Mouse (Mus musculus) ES-E14 (cell line): ENCODE results near the gene Prdm10. TPM values are rescaled to one million over a fixed set of nuclear protein-coding genes. Genes with fewer than 3 reads are reported as not detected.
A peak's percentile ranks its signal among the peaks of the same experiment; 100 is the strongest.

Experiments
- DNase-seq: peaks from one replicate; pipeline ENCODE4 v3.0.0-alpha.2; 2013; ENCODE audit warnings: low read depth, low spot score
- H3K27ac ChIP-seq: 2 replicates; pipeline ENCODE4 v1.5.1; 2012; ENCODE audit warnings: low read depth, mild to moderate bottlenecking, low read length, moderate library complexity, mixed read lengths; ENCODE audit not compliant: poor library complexity, insufficient read depth, severe bottlenecking
- H3K36me3 ChIP-seq: 2 replicates; pipeline ENCODE4 v1.6.1; 2012; ENCODE audit warnings: mild to moderate bottlenecking, low read length, moderate library complexity, mixed read lengths; ENCODE audit not compliant: control insufficient read depth, poor library complexity, insufficient read depth, severe bottlenecking
- H3K4me1 ChIP-seq, 2 experiments: fragments of 150-350 bp in 1 of 2; sonication (generic) in 1 of 2; 2 replicates each; pipeline ENCODE4 v1.6.1; 2012; ENCODE audit warnings: low read length in 2 of 2, mild to moderate bottlenecking in 1 of 2, mixed read lengths in 1 of 2; ENCODE audit not compliant: control insufficient read depth in 2 of 2, insufficient read depth in 2 of 2, poor library complexity in 1 of 2
- H3K4me3 ChIP-seq, 2 experiments: fragments of 150-350 bp in 1 of 2; sonication (generic) in 1 of 2; 2 replicates each; pipeline ENCODE4 v1.5.1; 2012; ENCODE audit warnings: low read length in 2 of 2, low read depth in 1 of 2, mild to moderate bottlenecking in 1 of 2, mixed read lengths in 1 of 2; ENCODE audit not compliant: insufficient read depth in 1 of 2, poor library complexity in 1 of 2, severe bottlenecking in 1 of 2
- H3K9ac ChIP-seq: 2 replicates; pipeline ENCODE4 v1.6.1; 2012; ENCODE audit warnings: low read depth, mild to moderate bottlenecking, low read length, mixed read lengths; ENCODE audit not compliant: poor library complexity, insufficient read depth, severe bottlenecking
- H3K9me3 ChIP-seq: fragments of 150-350 bp; sonication (generic); 2 replicates; pipeline ENCODE4 v1.6.1; 2012; ENCODE audit warnings: low read depth, mild to moderate bottlenecking, low read length; ENCODE audit not compliant: control insufficient read depth, insufficient read depth
- CHD2 ChIP-seq: IDR thresholded peaks from 2 replicates; pipeline ENCODE4 v1.6.1; 2014; ENCODE audit warnings: mild to moderate bottlenecking, low read depth, low read length, inconsistent platforms
- HCFC1 ChIP-seq: IDR thresholded peaks from 2 replicates; pipeline ENCODE4 v1.6.1; 2012; ENCODE audit warnings: low read length, inconsistent platforms, borderline replicate concordance; ENCODE audit not compliant: insufficient read depth
- MAFK ChIP-seq: IDR thresholded peaks from 2 replicates; pipeline ENCODE4 v1.6.1; 2014; ENCODE audit warnings: mild to moderate bottlenecking, low read depth, low read length, inconsistent platforms; ENCODE audit not compliant: insufficient read depth
- ZC3H11A ChIP-seq: IDR thresholded peaks from 2 replicates; pipeline ENCODE4 v1.6.1; 2012; ENCODE audit warnings: low read depth, mild to moderate bottlenecking, inconsistent platforms, low read length, borderline replicate concordance
- ZNF384 ChIP-seq: IDR thresholded peaks from 2 replicates; pipeline ENCODE4 v1.6.1; 2012; ENCODE audit warnings: low read depth, low read length, inconsistent platforms
- in situ Hi-C, 2 experiments: fragments of 600-800 bp; cut with MboI; formaldehyde crosslinking; loops; one replicate each; pipeline ENCODE4 v1.15.1; 2025; ENCODE audit warnings: low sequenced_read_pairs in 2 of 2, inconsistent platforms in 1 of 2; ENCODE audit not compliant: unreplicated experiment in 2 of 2
- total RNA-seq: library from RNA; depleted of rRNA; stranded (reverse); fragments of 300-350 nt; gene quantifications from 2 replicates; pipeline ENCODE4 v1.2.3, GENCODE M21; 2012

Prdm10 gene
- total RNA-seq, 1 experiment, result 10.5 TPM

DNA sequence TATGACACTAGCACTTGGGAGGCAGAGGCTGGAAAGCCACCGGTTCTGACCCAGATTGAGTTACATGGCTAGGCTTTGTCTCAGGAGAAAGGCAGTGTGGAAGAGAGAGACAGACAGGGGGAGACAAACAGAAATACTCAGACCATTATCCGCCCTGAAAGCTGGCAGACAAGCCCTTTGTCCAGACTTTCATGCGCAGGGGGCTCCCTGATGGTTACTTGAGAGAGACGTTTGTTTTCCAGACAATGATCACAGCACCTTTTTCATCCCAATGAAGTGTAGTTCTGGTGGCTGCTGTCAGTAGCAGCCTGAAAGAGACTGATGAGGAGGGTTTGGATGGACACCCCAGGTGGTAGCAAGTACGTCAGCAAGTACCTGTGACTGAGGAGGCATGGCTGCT is 38.6 kb downstream of the Prdm10 start:
- in situ Hi-C loops, result no loop called here
- Histone ChIP-seq H3K27ac (no peak overlapping the region), H3K4me3 (no peak overlapping the region), H3K36me3 (peaks cover 2% of the 10 kb centered on the region; the same call in 1 of the 2 replicates), H3K4me1 (peaks cover 0 to 7% of the 10 kb centered on the region in 2 experiments; a peak in 1 of 4 replicates), H3K9ac (no peak overlapping the region), H3K9me3 (no peaks in the 10 kb centered on the region)
- DNase-seq, result peak; percentile 26
- TF ChIP-seq ZNF384, result no peak
- no peak for TF ChIP-seq HCFC1
- TF ChIP-seq CHD2, result no peak
- no peak for TF ChIP-seq ZC3H11A
- no peak for TF ChIP-seq MAFK

DNA sequence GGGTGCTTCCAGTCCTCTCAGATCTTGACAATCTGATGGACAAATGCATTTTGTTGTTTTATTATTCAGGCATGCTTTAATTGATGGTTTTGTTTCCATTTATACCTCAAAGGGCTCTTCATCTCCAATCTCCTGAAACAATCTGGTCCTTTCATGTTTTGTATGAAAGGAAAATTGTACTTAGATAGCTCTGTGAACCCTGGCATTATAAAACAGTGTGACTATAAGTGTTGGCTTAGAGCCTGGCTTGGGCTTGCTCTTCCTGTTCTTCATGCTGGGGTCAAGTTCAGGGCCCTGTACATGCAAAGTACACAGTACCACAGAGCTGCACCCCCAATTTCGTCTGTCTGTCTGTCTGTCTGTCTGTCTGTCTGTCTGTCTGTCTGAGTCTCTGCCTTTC is 40.4 kb downstream of the Prdm10 start:
- Histone ChIP-seq H3K9me3 (no peaks in the 10 kb centered on the region), H3K9ac (no peak overlapping the region), H3K27ac (no peak overlapping the region), H3K4me1 (peaks cover 0 to 7% of the 10 kb centered on the region in 2 experiments; a peak in 2 of 4 replicates), H3K4me3 (no peak overlapping the region), H3K36me3 (peaks cover 2% of the 10 kb centered on the region; the same call in 1 of the 2 replicates)
- TF ChIP-seq ZNF384, result no peak
- TF ChIP-seq ZC3H11A, result no peak
- TF ChIP-seq CHD2, result no peak
- no peak for TF ChIP-seq MAFK
- TF ChIP-seq HCFC1, result no peak
- DNase-seq, result no peak
- in situ Hi-C loops, result no loop called here

DNA sequence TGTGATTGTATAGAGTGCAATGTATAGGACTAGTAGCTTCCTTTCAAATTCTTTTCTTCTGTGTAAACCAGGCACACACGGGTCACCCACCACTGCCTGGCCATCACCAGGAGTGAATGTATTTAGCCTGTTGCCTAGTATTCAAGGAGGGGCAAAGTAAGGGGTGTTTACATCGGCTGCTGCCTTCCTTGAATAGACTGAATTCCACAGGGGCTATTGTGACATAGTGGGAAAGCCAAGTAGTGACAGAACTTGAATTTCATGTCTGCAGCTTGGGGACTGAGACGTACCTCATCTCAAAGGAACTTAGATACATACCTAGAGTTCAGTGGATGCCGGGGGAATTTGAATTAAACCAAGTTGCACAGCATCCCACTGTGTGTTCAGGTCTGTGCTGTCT is 41.2 kb downstream of the Prdm10 start:
- Histone ChIP-seq H3K4me3 (no peak overlapping the region), H3K9me3 (no peaks in the 10 kb centered on the region), H3K36me3 (no peaks in the 10 kb centered on the region), H3K9ac (no peak overlapping the region), H3K4me1 (peaks cover 0 to 4% of the 10 kb centered on the region in 2 experiments; a peak in 2 of 4 replicates), H3K27ac (no peak overlapping the region)
- DNase-seq, result no peak
- TF ChIP-seq CHD2 (no peak), ZNF384 (no peak), ZC3H11A (no peak), HCFC1 (no peak), MAFK (no peak)
- in situ Hi-C loops, result no loop called here

- Histone ChIP-seq H3K27ac (no peak overlapping the region), H3K9ac (no peak overlapping the region), H3K9me3 (no peaks in the 10 kb centered on the region), H3K4me1 (peaks cover 0 to 4% of the 10 kb centered on the region in 2 experiments; a peak in 2 of 4 replicates), H3K4me3 (no peak overlapping the region), H3K36me3 (no peaks in the 10 kb centered on the region)
- TF ChIP-seq ZC3H11A, result no peak
- no peak for TF ChIP-seq ZNF384
- no peak for TF ChIP-seq CHD2
- TF ChIP-seq MAFK, result no peak
- TF ChIP-seq HCFC1, result no peak
- DNase-seq, result no peak
- in situ Hi-C loops, result no loop called here
Measured at GRCm38 (mm10) chr9:31322090-31322489, 41.8 kb downstream of the Prdm10 start.

- no peak for DNase-seq
- TF ChIP-seq ZC3H11A (no peak), HCFC1 (no peak), CHD2 (no peak), ZNF384 (no peak), MAFK (no peak)
- no peak overlapping the region for H3K27ac ChIP-seq
- in situ Hi-C loops, result no loop called here
- no peaks in the 10 kb centered on the region for H3K9me3 ChIP-seq
- H3K4me1 ChIP-seq, result no peaks in the 10 kb centered on the region; a peak in 1 of 4 replicates
- H3K36me3 ChIP-seq, result peaks cover 3% of the 10 kb centered on the region; the same call in 1 of the 2 replicates
- no peak overlapping the region for H3K9ac ChIP-seq
- no peak overlapping the region for H3K4me3 ChIP-seq
Measured at GRCm38 (mm10) chr9:31330816-31331215, 50.5 kb downstream of the Prdm10 start.
